Mouse (Mus musculus) mesoderm, embryonic 11.5 days (tissue): ENCODE measurements around the gene Wfdc15b.
"Not testable (repeated sequence)": the region's sequence is repeated elsewhere in the genome, so short reads cannot be mapped to it uniquely, and the experiment has no call there.

ENCODE experiments used
- DNase-seq: peaks from one replicate; pipeline ENCODE4 v3.0.0-alpha.2; 2012; ENCODE audit warnings: low read depth, low spot score

Wfdc15b gene

GRCm38 (mm10) chr2:164221522-164221921, at the start of gene Wfdc15b:
TSS of gene Wfdc15b (minus strand) at chr2:164221660.
- DNase-seq: no peak

DNA sequence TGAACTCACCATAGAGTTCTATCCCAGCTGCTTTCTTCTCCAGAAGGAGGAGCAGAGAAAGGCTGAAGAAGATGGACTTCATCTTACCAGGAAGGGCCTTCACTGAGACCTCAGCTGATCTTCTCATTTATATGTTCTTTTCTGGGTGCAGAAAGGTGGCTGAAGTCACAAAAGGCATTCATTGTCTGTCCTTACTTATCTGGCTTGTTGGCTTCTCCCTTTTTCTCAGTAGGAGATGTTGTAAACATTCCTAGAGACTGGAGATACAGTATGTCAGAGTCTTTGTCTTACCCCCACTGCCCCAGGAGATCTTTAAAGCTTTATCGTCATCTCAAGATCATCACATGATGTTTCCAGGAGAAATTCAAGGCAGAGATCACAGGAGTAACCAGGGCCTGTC, 35.1 kb upstream of the Wfdc15b start, which contains the start of gene Svs3b:
TSS of gene Svs3b (minus strand) at position 101 of the 400 bp plus-strand sequence.
- DNase-seq: not testable (repeated sequence)

DNA sequence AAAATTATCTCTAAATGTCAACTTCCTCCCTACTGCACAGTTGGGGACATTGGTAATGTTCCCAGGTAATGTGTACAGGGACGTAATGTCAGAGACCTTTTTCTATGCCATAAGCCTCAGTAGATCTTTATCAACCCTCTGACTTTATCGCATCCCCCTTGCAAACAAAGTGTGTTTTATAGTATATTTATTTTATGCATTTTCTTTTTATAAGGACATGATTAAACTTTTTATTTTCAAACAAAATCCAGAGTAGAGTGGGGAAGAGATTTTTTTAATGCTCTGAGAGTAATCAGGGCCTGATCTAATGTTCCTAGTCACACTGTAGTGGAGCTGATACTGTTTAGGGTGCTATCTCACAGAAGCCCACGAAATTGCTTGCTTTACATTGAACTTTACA, 16.9 kb upstream of the Wfdc15b start, which contains the start of gene Svs2:
TSS of gene Svs2 (minus strand) at position 101 of the 400 bp plus-strand sequence.
- DNase-seq: no peak

DNA sequence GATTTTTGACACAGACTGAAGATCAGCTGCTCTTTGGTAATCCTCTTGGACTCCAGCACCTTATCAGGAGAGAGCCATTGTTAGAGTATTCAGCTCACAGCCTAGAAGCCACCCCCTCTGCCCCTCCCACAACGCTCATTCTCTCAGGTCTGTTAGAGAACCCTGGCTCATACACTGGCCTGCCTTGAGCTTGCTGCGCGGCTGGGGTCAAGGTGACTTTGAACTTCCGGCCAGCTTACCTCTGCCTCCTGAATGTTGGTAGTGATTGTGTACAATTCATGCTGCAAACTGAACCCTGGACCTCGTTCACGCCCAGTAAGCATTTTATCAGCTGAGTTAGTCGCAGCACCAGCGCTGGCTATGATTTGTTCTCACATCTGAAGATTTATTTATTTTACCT, 11.2 kb upstream of the Wfdc15b start:
- no peak for DNase-seq

DNA sequence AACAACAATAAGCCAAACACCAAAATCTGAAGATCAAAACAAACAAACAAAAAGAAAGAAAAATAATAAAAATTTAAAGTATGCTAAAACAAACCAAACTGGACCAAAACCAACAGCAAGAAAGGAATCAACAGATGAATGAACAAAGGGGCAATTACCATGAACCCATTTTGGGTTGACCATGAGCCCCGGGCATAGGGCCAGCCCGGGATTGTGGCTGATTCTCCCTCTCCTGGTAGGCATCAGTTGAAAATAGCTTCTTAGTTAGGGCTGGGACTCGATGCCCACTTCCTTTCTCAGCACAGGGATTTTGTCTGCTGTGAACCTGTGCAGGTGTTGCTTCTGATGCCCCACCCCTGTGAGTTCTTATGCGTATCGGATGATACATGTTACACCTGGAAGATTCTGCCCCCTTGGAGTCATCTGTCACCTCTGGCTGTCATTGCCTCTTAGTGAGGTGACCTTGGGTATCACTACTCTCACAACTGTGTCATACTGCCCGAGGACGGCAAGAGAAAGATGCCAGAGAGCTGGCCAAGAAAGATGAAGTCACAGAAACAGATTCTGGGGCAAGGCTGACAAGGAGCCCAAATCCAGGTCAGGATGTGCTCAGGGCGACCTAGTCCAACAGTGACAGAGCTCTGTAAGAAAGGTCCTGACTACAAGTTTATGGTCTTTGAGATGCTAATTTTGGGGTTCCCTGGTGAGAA, 7.1 kb upstream of the Wfdc15b start:
- no peak for DNase-seq

DNA sequence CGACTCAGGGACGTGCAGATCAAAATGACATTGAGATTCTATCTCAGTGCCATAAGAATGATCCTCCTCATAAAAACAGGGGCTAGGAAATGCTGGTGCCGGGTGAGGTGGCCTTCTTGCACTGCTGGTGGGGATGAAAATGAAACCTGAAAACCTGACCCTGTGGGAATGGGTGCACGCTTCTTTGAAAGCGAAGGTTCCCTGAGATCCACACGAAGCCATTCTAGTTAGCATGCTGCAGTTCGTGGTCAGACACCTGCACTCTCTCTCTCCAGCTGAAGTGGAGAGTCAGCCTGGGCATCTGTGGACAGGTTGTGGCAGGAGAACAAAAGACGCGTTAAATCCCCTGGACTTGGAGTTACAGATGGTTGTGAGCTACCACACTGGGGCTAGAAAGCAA, 2.2 kb downstream of the Wfdc15b start:
- DNase-seq: no peak

GRCm38 (mm10) chr2:164212711-164213110, 8.7 kb downstream of the Wfdc15b start:
- DNase-seq: no peak

GRCm38 (mm10) chr2:164210892-164211291, 10.6 kb downstream of the Wfdc15b start:
- DNase-seq: no peak

GRCm38 (mm10) chr2:164206676-164207075, 14.8 kb downstream of the Wfdc15b start:
- DNase-seq: no peak

DNA sequence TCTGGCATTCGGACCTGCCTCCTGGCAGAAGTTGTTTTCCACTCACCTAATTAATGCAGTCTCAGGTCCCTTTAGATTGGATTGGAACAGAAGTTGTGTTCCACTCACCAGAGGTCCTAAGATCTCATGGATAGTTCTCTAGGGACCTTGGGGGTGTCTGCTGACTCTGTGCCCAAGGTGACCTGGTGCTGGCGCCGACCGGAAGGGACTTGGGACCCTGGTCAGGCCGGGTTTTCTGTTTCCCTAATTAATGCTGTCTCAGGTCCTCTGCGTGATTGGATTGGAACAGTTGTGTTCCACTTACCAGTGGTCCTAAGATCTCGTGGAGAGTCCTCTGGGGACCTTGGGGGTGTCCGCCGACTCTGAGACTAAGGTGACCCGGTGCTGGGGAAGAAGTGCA, 15.4 kb downstream of the Wfdc15b start:
- not testable (repeated sequence) for DNase-seq

GRCm38 (mm10) chr2:164199626-164200327, 21.7 kb downstream of the Wfdc15b start, which contains the start of gene Wfdc15a:
TSS of gene Wfdc15a (minus strand) at chr2:164200130.
- peak; percentile 11 for DNase-seq

GRCm38 (mm10) chr2:164196700-164196990, 24.8 kb downstream of the Wfdc15b start:
- no peak for DNase-seq

- DNase-seq: no peak
These were observed 25.3 kb downstream of the Wfdc15b start for GRCm38 (mm10) chr2:164195971-164196699.

GRCm38 (mm10) chr2:164194959-164195630, 26.4 kb downstream of the Wfdc15b start:
- no peak for DNase-seq

DNA sequence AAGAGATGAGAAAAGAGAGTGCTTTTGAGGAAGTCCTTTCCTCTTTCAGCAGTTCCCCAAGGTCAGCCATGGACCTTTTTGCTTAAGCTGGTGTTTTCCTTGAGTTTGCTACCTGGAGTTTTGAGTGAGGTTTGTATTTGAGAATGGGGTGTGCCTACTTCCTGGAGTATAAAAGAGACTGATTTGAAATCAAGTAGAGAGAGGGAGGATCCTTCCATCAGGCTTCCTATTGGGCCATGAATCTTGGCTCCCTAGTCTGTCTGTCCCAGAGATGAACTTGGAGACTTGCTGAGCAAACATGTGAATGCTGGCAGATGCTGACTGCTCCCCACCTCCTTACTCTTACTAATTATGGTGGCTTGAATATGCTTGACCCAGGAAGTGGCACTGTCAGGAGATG, 29.2 kb downstream of the Wfdc15b start:
- DNase-seq: no peak

DNA sequence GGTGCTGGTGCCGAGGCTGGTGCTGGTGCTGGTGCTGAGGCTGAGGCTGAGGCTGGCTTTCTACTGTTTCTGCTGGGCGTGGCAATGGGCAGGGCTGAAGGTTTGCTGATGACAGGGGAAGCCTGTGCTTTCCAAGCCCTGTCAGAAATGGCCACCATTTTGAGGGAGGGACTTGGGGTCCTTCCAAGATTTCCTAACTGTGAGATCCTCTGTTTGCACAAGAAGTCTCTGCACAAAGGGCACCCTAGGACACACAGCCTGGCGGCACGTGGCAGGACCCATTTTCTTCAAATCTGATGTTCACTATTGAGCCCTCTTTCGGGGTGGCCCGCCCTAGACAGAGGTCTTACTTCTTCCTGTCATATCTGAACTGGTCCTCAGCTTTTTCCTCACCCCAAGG, 30.9 kb downstream of the Wfdc15b start, which contains the start of gene Wfdc12:
TSS of gene Wfdc12 (minus strand) at position 33 of the 400 bp plus-strand sequence.
- no peak for DNase-seq

GRCm38 (mm10) chr2:164188722-164189121, 32.7 kb downstream of the Wfdc15b start:
- DNase-seq: no peak

DNA sequence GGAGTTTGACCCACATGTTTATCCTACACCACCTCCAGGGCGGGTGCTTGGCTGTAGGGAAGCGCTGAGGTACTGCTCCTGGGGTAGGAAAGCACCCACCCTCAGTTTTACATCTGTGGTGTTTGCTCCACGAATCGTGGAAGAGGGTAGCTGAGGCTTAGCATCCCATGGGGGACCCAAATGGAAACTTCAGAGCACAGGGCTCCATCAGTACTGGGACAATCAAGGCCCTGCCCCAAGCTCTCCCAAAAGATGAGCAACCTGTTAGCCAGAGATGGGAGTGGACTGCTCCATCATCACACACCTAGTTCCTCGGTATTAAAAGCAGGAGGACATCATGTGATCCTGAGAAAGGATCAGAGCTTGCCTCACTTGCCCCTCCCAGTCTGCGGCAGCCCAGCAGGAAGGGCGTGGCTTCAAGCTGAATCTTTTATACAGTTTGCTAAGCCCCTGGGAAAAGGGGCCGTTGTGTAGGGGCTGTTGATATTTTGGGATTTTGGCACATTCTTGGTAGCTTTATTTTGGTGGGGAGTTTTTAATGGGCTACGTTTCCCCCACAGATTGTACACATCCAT, 37.2 kb downstream of the Wfdc15b start:
- DNase-seq: no peak

DNA sequence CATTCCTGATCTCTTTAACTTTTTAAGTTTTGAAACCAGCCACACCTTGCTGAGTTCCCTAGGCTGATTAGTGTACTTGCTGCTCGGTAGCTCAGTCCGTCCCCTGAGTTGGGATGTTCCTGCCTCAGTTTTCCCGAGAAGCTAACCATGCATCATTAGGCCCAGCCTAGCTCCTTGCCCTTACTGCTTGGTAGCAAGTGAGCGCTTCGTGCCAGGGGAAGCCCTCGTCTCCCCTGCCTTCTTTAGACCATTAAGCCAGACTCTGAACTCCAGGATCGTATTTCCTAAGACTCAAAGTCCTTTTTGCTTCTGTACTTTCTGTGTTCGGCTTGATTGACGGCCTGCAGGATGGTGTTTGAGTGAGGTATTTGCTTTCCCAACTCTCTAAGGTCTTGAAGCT, 38.1 kb downstream of the Wfdc15b start:
- no peak for DNase-seq

- DNase-seq: no peak
These were observed 38.7 kb downstream of the Wfdc15b start, which contains the start of gene Wfdc5 for GRCm38 (mm10) chr2:164182692-164183255. TSS of gene Wfdc5 (minus strand) at chr2:164182742.

DNA sequence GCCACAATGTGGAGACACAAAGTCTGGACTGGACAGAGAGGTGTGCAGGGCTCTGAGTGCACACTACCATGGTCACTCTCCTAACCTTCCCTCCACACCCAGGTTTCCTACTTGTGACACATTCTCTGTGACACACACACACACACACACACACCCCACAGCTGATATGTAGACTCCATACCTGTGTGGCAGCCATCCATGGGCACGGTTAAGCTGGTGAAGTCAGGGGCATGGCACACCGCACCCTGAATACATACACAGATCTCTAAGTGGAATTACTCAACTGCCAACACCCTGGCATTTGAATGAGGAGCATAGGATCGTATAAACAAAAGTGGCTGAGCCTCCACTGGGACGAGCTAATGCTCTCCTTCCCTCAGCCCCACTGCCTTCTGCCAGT, 40.7 kb downstream of the Wfdc15b start:
- no peak for DNase-seq
